Mouse (Mus musculus) regulatory T cell (primary cell): ENCODE measurements around the gene Ubald2.

Source experiments
- in situ Hi-C: fragments of 300-600 bp; cut with MboI, MseI; formaldehyde crosslinking; loops from one replicate; pipeline ENCODE4 v1.15.1; 2025; ENCODE audit warnings: high pct_unique_total_duplicates

Ubald2 gene

DNA sequence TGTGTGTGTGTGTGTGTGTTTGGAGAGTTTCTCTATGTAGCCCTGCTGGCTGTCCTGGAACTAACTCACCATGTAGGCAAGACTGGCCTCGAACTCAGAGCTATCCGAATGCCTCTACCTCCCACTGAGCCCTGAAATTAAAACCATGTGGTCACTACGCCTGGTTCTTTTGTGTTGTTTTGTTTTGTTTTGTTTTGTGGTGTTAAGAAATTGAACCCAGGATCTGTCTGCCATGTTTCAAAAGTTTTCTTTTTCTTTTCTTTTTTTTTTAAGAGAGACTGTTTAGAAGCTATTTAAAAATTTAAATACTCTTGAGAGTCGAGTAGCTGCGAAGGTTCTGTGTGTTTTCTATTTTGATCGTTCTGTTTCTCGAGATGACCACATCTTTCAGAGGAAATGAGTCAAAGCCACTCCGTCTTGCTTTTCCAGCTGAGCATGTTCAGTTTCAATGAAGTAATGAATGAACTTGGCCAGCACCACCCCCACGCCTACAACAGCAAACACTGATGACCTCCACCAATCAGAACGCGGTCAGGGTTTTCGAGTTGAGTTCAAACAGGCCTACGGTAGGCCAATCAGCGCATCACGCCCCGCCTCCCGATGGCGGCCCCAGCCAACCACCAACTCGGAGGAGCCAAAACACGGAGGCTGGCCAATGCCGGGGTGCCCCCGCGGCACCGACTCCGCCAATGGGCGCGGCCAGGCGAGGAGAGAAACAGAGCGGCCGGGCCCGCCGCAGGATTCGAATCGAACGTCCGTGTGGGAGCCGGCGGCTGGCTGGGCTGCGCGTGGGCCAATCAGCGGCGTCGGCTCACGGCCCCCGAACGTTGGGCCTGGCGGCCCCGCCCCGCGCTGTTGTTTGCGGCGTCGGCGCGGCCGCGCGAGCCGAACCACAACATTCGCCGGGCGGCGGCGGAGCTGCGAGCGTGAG lies at the start of gene Ubald2:
TSS of gene Ubald2 (plus strand) at position 739 of the 931 bp plus-strand sequence.
- in situ Hi-C loops: no loop called here

DNA sequence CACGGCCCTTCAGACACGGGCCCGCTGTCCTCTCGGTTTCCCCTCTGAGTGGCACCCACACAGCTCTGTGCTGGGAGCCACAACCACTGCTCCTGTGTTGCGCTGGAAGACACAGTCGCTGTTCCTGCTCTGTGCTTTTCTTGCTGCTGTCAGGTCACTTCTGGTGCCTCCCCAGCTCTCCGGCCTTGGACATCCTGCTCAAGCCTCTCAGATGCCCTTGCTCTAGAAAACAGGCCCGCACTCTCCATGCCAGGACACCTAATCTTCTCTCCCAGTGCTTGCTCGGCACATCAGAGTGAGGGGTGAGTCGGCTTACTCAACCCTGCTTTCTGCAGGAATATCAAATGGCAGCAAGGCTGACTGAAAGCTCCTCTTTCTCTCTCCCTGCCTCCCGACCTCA lies 49.7 kb upstream of the Ubald2 start:
- in situ Hi-C loops: no loop called here

DNA sequence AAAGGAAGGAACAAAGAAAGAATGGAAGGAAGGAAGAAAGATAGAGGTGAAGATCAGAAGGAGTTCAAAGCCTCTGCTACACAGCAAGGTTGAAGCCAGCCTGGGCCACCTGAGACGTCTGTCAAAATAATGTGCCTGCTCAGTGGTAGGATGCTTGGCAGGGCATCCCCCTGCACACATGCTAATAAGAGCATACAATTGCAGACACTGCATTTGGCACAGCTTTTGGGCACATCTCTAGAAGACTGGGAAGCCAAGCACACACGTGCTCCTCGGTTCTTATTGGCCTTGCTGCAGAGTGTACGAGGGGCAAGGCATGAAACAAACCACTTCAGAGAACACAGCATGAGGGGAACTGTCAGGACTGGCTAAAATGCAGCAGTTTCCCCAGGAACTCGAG lies 47.9 kb upstream of the Ubald2 start:
- in situ Hi-C loops: no loop called here

DNA sequence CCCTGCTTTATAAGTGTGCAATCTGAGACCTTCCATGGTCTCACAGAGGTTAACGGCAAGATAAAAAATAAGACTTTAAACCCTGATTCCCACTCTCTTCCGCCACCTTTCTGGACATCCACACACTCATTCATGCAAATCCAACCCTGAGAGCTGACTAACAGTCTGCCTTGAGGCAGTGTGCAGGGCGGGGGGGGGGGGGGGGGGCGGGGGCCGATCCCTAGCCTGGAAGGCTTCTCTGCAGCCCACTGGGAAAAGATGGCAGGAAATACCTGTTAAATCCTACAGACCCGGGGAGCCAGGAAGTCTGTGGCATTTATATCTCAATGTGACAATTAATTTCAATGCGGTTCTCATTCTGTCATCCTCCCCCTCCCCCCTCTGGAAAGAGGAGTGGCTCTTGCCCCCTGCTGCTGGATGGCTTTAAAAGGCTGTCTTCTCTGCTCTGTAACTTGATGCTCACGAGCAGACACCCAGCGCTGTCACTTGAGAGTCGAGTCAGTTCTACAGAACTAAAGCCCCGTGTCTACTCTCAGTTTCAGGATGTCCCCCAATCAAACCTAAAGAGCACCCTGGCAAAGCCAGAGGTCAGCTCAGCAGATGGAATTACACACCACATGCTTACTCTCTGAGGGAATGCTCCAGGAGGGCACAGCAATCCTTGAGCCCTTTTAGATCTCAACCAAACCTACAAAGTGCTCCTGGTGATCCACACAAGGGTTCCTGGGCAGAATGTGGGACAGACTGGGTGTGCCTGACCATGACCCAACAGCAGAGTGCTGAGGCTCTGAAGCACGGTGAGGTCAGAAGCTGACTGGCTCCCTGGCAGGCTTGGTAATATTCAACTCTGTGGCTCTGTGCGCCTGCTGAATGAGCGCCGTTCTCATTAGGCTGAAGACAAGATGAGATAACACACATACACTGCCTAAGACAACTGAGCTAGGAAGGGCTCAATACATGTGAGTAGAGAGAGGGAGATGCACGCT lies 46.5 kb upstream of the Ubald2 start:
- in situ Hi-C loops: no loop called here

DNA sequence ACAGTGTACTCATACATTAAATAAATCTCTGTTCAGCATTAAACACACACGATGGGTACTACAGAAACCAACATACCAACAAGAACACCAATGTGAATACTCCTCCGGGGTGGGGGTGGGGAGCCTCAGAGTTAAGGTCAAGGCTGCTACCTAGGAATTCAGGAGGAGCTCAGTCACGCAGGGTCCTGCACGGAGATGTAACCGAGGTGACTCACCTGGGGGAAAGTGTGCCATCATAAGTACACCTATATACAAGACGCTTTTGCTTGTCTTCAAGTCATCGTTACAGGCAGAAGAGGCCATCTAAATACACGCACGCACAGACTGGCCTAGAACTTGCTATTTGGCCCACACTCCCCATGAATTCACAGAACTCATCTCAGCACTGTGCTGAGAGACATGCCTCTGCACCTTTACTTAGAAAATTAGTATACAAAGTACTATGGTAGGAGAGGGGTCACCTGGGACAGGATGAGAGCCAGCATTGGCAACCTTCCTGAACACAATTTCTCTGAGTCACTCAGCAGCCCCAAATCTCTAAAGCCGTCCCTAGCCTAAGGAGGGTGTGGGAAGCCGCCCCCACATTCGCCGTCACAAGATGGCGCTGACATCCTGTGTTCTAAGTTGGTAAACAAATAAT lies 44.9 kb upstream of the Ubald2 start:
- in situ Hi-C loops: no loop called here

DNA sequence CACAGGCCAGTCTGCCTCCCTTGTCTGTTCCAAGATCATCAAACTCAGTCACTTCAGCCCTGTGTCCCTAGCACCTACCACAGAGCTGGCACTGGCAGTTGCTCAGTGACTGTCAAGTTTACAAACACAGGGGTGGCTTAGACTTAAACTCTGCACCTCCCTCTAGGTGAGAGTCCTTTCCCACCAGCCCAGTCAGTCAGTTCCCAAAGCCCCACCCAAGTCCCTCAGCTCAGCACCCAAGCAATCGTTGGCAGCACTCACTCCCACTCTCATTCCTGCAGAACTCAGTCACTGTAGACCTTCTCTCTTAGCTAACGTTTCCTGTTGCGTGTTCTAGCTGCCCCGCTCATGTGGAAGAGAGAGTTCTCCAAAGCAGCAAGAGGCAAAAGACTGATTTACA lies 39.1 kb upstream of the Ubald2 start:
- in situ Hi-C loops: loop anchor here (5.0 kb wide), 1 partner anchor 53 kb away; no protein-coding TSS in a partner anchor

DNA sequence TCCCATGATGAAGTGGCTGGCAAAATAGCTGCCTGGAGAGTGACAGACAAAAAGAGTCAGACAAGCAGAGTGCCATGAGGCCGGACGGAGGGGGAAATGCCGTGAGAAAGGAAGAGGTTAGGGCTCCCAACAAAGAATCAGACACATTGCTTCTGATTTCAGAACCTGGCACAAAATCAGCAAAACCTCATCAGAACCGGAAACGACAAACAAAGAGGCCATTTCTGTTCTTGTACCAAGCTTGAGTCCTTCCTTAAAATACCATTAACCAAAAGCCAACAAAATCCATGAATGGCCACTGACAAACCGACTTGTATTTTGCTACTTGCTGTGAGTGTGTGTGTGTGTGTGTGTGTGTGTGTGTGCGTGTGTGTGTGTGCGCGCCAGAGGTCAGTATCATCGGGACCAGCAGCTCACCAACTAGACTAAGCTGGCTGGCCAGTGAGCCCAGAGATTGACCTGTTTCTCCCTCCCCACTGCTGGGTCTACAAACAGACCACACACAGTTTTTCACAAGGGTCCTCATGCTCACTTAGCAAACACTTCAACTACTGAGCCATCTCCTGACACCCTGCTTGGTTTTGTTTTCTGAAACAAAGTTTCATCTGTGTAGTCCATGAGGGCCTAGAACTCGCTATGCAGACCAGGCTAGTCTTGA lies 37.5 kb upstream of the Ubald2 start:
- in situ Hi-C loops: loop anchor here (5.0 kb wide), 1 partner anchor 51 kb away; no protein-coding TSS in a partner anchor

DNA sequence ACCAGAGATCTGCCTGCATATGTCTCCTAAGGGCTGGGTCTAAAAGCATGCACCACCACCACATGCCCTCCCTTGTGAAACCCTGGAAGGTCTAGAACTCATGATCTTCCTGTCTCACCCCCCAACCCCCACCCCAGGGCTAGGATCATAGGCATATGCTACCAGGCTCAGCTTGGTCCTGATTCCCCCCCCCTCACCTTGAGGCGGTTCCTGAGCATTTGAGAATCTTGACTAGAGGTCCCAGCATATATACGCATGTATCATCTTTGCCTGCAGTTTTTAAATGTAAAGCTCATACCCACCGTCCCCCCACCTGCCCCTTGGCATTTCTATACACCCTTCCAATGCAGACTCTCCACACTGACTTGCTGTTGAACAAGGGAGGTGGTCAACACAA lies 37.0 kb upstream of the Ubald2 start:
- in situ Hi-C loops: loop anchor here (5.0 kb wide), 1 partner anchor 50 kb away; no protein-coding TSS in a partner anchor

DNA sequence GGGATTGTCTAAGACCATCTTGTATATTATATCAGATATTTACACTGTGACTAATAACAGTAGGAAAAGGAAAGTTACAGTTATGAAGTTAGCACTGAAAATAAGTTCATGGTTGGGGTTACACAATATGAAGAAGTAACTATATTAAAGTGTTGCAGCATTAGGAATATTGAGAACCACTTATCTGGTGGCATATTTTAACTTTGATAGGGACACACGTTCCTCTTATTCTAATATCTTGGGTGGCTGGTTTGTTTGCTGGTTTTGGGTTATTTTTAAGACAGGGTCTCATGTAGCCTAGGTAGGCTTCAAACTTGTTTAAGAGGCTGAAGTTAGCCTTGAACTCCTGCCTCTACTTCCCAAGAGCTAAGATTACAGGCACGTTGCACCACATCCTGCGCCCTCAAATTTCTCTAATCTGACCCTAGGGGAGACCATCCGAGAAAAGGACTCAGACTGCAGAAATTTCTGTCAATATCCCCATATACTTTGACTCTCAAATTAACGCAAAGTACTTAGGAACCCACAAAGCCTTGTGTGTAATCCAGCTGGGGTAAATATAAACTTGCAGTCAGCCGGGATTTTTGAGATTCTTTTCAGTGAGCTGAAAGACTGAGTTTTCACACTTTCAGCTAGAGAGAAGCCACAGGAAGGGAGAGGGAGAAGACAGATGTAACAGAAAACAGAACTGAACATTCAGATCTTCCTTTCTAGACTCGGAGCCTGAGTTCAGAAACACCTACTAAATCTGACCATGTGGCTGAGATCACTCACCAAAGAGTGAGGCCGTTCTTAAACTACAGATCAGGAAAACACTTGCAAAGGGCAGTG lies 36.2 kb upstream of the Ubald2 start:
- in situ Hi-C loops: loop anchor here (5.0 kb wide), 1 partner anchor 50 kb away; no protein-coding TSS in a partner anchor

DNA sequence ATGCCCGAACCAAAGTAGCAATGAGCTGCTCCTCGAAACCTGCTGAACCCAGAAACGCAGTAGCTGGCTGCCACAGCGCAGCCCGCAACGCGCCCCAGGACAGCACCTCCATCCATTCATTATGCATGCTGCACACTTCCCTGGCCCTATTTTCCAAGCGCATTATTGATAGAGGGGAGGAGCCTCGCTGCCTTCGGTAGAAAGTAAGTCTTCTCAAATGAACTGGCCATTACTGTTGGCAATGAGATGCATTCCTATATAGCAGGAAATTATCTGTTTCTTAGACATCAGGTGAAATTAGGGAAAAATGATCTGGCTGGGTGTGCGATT lies 35.6 kb upstream of the Ubald2 start:
- in situ Hi-C loops: loop anchor here (5.0 kb wide), 1 partner anchor 49 kb away; no protein-coding TSS in a partner anchor

DNA sequence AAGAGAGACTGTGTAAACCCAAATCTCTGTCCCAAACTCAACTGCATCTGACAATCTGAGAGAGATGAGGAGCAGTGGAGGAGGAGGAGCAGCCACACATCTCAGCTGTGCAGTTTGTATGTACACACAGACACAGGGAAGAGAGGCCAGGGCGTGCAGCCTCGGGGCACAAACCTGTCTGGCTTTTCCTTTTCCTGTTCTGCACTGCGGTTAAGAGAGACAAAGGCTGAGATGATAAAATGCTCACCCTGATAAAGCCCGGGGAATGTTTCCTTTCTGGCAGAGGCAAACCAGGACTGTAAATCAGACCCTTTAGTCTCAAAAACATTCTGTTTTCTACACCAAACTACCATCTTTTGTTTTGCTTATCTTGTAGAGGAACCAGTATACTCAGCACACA lies 33.3 kb upstream of the Ubald2 start:
- in situ Hi-C loops: loop anchor here (25.0 kb wide), 2 partner anchors 937 to 1387 kb away; partner anchors contain the start of genes 6030468B19Rik, Tmc6 and Tmc8

DNA sequence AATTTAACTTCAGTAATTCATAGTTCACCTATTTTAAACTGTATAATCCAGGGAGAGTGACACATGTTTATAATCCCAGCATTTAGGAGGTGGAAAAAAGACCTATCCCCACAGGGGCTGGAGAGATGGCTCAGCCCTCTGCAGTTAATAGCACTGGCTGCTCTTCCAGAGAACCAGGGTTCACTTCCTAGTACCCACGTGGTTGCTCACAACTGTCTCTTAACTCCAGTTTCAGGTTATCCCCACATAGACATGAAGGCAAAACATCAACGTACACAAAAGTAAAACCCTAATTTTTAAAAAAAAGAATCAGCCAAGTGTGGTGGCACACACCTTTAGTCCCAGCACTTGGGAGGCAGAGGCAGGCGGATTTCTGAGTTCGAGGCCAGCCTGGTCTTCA lies 28.3 kb upstream of the Ubald2 start:
- in situ Hi-C loops: loop anchor here (5.0 to 25.0 kb wide), 3 partner anchors 638 to 1382 kb away; partner anchors contain the start of genes 6030468B19Rik, Tmc6, Tmc8 and Tmem94

DNA sequence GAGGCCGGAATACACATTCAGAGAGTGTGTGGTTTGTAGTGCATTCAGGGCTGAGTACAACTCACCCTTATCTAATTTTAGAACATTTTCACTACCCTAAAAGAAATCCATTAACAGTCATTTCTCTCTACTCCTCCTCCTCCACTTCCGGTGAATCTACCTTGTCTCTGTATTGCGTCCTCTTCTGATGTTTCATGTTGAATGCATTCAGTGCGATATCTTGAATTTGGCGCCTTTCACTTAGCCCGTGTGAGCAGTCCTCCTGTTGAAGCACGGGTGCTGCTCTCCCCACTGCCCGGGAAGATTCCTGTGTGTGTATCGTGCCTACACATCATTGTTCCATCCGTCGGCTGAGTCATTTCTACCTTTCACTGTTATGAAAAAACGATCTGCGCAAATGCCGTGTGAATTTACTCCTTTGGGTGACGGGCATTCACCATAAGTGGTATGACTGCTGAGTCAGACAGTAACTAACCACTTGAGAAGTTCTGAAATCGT lies 27.6 kb upstream of the Ubald2 start:
- in situ Hi-C loops: loop anchor here (5.0 to 25.0 kb wide), 3 partner anchors 639 to 1381 kb away; partner anchors contain the start of genes 6030468B19Rik, Tmc6, Tmc8 and Tmem94

DNA sequence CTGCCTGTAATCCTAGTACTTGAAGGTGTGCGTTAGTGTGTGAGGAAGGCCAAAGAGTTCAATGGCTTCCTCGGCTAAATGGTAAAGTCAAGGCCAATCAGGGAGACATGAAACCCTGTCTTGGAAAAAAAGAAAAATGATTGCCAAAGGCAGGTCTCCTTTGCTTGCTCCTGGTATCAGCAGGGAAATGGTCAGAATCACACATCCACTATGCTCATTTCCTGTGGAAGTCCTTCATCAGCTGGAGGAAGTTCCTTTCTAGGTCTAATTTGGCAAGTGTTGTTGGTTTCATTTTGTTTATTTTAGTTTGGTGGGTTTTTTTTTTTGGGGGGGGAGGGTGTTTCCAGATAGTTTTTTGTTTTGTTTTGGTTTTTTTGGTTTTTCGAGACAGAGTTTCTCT lies 24.9 kb upstream of the Ubald2 start:
- in situ Hi-C loops: loop anchor here (5.0 to 25.0 kb wide), 3 partner anchors 642 to 1378 kb away; partner anchors contain the start of genes 6030468B19Rik, Tmc6, Tmc8 and Tmem94

DNA sequence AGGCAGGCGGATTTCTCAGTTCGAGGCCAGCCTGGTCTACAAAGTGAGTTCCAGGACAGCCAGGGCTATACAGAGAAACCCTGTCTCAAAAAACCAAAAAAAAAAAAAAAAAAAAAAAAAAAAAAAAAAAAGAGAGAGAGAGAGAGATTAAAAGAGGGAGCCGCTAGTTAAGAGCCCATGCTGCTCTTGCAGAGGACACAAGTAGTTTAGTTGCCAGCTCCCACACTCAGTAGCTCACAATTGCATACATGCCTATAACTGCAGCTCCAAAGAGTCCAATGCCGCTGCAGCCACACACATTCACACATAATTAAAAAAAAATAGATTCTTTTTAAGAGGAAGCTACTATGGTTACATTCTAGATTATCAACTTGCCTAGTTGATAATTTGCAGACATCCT lies 23.5 kb upstream of the Ubald2 start:
- in situ Hi-C loops: loop anchor here (10.0 to 25.0 kb wide), 3 partner anchors 834 to 1377 kb away; partner anchors contain the start of genes 6030468B19Rik, Tmc6 and Tmc8

DNA sequence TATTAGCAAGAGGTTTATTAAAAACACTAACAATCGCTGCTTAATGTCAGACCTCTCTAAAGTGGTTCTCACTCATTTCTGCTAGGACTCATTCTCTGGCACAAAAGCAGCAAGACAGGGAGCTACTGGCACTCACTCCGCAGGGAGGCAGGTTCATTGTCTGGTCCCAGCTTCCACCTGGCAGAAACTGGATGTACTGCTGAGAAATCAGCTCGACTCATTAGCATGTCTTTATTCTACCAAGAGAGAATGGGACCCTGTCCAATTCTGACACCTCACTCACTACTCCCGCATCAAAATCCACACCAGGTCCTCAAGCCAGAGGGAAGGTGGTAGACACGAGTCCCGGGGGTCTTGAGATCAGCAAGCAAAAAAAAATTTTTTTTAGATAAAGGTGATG lies 22.3 kb upstream of the Ubald2 start:
- in situ Hi-C loops: loop anchor here (10.0 to 25.0 kb wide), 3 partner anchors 833 to 1376 kb away; partner anchors contain the start of genes 6030468B19Rik, Tmc6 and Tmc8

DNA sequence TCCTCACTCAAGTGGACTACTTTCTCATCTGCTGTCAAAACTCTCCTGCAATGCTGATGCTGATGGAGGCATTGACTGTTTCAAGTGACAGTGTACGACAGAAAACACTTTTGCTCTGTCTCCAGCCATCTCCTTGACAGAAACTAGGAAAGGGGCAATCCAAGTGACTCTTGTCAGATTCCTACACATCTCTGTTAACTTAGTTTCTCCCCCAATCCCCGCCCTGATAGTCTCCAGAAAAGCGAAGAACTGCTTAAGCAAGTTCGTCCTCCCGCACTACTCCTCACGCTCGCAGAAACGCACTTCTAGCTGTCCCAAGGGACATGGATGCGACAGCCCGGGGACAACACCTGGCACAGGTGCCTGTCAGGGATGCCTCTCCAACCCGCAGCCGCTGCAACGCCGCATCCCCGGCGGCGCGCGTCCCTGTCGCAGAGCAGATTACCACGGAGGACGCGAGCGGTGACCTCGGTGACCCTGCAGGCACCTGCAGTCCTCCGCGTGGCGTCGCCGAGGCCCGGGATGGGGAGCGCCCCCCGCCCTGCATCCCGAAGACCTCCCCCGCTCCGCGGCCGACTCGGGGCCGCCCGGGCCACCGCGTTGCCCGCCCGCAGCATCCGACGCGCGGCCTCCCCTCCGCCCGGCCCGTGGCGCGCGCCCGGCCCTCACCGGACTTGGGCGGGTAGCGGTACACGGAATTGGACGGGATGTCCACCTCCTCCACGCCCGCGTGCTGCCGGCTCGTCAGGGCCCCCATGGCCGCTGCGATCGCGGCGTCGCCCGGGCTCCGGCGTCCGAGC lies 21.7 kb upstream of the Ubald2 start:
- in situ Hi-C loops: loop anchor here (10.0 to 25.0 kb wide), 3 partner anchors 833 to 1375 kb away; partner anchors contain the start of genes 6030468B19Rik, Tmc6 and Tmc8
